In genomic region chr10:125965968-125966480, GRCm38 (mm10) we compare ENCODE assay signal across 8 mouse cellular contexts. TPM values are rescaled to one million over a fixed set of nuclear protein-coding genes. Genes with fewer than 3 reads are reported as not detected.
DNase-seq lines count a peak whose midpoint lies in the region; ATAC-seq and TF ChIP-seq lines count a peak whose summit lies in the region.

TSS of gene Lrig3 (plus strand) at chr10:125966168.

- 0 out of 2 replicates have a peak, but pooled peaks have one; percentile 1 for TF ChIP-seq CTCF in intestine, postnatal 0 days (IDR thresholded peaks at IDR 0.05; ENCODE audit: low read depth)

- peak within 1 kb of the TSS; percentile 93 for H3K27ac ChIP-seq in intestine, postnatal 0 days (ENCODE audit: low read depth, low read length)

- intact Hi-C loops in left cerebral cortex, postnatal 36 days (cut with DNase I) = loop anchor here (10.0 kb wide), 2 partner anchors 181 to 369 kb away; no protein-coding TSS in a partner anchor

- H3K4me1 ChIP-seq in intestine, postnatal 0 days (replicated peaks; ENCODE audit: control insufficient read depth, insufficient read depth, low read length) = peaks cover 16% of the 10 kb centered on the region

- WGBS in intestine, postnatal 0 days = under 1% methylated on average over 57 of the region's 62 CpGs

- peak within 1 kb of the TSS; percentile 89 for H3K9ac ChIP-seq in intestine, postnatal 0 days (ENCODE audit: low read depth, low read length)

- DNase-seq in adrenal gland, postnatal 4 days (ENCODE audit: low spot score in 2 of 2) = peak; percentile 45 to 55
- peak; percentile 85 for DNase-seq in embryo, embryonic 9.5 days (ENCODE audit: extremely low spot score)
- DNase-seq in left cerebral cortex, postnatal 36 days (ENCODE audit: low spot score in 2 of 2) = peak; percentile 65 to 72
- peak; percentile 64 for DNase-seq in right cerebral cortex, postnatal 4 days
- DNase-seq in T-cell, adult 2 months (ENCODE audit: low spot score) = no peak

- peak within 1 kb of the TSS; percentile 86 for H3K4me3 ChIP-seq in intestine, postnatal 0 days (ENCODE audit: low read depth, low read length)

- no peaks in the 10 kb centered on the region for H3K27me3 ChIP-seq in intestine, postnatal 0 days (replicated peaks; ENCODE audit: control insufficient read depth, insufficient read depth, low read length)

- peak; percentile 80 for ATAC-seq in granulocyte monocyte progenitor cell, adult 5-6 weeks (replicated peaks; ENCODE audit: poor library complexity, severe bottlenecking)
- peak; percentile 81 for ATAC-seq in intestine, postnatal 0 days
- ATAC-seq in megakaryocyte progenitor cell, adult 5-6 weeks (replicated peaks; ENCODE audit: poor library complexity) = peak; percentile 83

- no peaks in the 10 kb centered on the region for H3K9me3 ChIP-seq in intestine, postnatal 0 days (ENCODE audit: control insufficient read depth)

- peak within 1 kb of the TSS; percentile 91 for H3K4me2 ChIP-seq in intestine, postnatal 0 days (replicated peaks; ENCODE audit: low read depth)

- no peaks in the 10 kb centered on the region for H3K36me3 ChIP-seq in intestine, postnatal 0 days (ENCODE audit: control insufficient read depth, insufficient read depth)

RNA-seq across cellular contexts. Expression of gene Lrig3, which starts in this region (rescaled TPM):
- total RNA-seq in adrenal gland, postnatal 4 days (2021) = 10 to 100 TPM in 1 of 2 experiments, 1 to 10 TPM in 1; 9.2 to 12.9 TPM
- 1.8 TPM in 1 of 2 replicates, not detected in the other for total RNA-seq in granulocyte monocyte progenitor cell, adult 5-6 weeks (2014; fragmentation: Nextera tagmentation)
- total RNA-seq in granulocyte monocyte progenitor cell, adult 5-6 weeks (2017) = 1.5 and 1.9 TPM in 2 replicates
- polyA plus RNA-seq in intestine, postnatal 0 days (2015; fragmentation: Nextera tagmentation; extraction: Ambion mirVana) = 6.7 and 6.9 TPM in 2 replicates
- 1 to 10 TPM; 3.4 TPM for total RNA-seq in left cerebral cortex, postnatal 36 days (2021)
- 0.61 and 1.8 TPM in 2 replicates for total RNA-seq in megakaryocyte progenitor cell, adult 5-6 weeks (2015)
- 1.4 and 2.4 TPM in 2 replicates for total RNA-seq in megakaryocyte progenitor cell, adult 5-6 weeks (2017)
